Mouse (Mus musculus): ENCODE measurements around the gene 1700042G07Rik.

1700042G07Rik gene

DNA sequence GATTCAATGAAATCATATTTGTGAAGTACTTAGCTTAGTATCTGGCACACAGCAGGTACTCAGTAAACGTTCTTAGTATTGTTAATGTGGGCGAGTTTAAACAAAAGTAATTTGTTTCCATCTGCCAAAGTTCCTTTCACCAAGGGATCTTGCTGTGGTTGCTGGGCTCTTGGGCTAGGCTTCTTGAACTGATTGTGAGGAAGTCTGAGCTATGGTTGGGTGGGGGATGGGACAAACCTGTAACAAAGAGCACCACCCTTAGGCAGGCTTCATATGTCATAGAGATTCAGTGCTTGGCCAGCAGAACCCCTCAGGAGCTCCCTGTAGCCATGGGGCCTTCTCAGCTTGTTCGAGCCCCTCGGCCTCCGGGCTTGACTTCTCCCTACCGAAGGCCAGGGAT lies at the start of gene 1700042G07Rik, which contains the start of gene Gm49337:
Gene 1700042G07Rik, plus strand, starts transcription at position 301 of the 400 bp plus-strand sequence.
Gene Gm49337, plus strand, starts transcription at position 313 of the 400 bp plus-strand sequence.
- no peak for DNase-seq (ENCODE audit: low read depth, low spot score)

- DNase-seq (ENCODE audit: low read depth, low spot score) = peak; percentile 76
Measured at GRCm38 (mm10) chr4:116123602-116124519, 49.3 kb upstream of the 1700042G07Rik start, which contains the start of the genes Rad54l and Pomgnt1. Rad54l (minus strand) TSS chr4:116123690. Pomgnt1 (plus strand) TSS chr4:116123840.

GRCm38 (mm10) chr4:116125803-116126386 lies 47.3 kb upstream of the 1700042G07Rik start:
- no peak for DNase-seq (ENCODE audit: low read depth, low spot score)

DNA sequence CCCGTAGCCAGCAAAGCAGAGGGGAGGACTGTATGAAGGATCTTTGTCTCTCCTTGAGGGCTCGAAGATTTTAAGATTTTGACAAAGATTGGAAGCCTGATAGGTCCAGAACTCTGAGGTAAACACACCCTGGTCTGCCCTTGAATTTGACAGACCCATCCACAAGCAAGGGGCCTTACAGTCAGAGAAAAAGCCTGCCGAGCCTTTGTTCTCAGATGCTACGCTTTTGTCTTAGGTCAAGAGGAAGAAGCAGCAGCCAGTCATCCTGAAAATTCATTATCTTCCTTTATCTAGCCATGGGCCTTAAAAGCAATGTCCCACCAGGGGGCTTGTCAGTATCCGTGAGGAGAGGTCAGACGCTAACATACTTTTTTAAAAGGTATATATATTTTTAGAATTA lies 45.2 kb upstream of the 1700042G07Rik start:
- no peak for DNase-seq (ENCODE audit: low read depth, low spot score)

- no peak for DNase-seq (ENCODE audit: low read depth, low spot score)
Measured at GRCm38 (mm10) chr4:116133126-116133525, 40.0 kb upstream of the 1700042G07Rik start.

DNA sequence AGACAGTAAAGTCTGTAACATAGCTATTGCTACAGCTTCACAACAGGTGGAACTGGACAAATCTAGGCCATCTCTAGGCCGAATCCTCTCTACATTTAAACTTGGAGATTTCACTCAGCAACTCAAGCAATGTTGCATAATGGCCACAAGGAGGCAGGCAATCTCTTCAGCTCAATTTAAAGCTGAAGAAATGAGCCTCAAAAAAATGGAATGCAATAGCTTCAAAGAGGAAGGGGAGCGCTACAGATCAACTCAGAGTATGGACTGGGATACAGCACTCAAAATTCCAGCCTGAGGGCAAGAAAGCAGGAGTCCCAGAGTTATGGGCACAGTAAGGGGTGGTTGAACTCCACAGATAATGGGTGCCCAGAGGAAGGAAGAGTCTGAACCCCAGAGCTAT lies 38.2 kb upstream of the 1700042G07Rik start:
- DNase-seq (ENCODE audit: low read depth, low spot score) = no peak

DNA sequence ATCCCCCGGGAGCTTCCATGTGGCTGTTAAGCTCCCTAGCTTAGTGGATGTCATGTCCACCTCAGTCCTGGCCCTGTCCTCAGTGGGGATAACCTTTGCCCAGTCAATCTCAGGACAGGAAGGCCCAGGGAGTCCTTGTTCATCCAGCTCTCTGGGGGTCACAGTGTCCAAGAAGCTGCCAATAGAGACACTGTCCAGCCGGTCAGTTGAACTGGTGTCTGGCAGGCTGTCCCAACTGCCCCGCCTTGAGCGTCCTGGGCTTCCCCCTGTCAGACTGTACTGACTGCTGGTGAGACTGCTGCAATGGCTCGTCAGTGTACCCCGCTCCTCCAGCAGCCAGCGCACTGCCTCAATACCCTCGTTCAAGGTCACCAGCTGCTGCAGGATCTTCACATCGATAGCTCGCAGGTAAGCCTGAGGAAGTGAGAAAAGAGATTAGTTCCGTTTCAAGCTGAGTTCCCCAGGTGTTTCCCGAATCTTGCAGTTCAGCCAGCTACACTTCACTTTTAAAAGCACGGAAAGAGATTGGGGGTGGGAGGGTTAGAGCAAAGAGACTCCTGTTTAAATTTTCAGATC lies 35.7 kb upstream of the 1700042G07Rik start:
- DNase-seq (ENCODE audit: low read depth, low spot score) = no peak

- DNase-seq (ENCODE audit: low read depth, low spot score) = no peak
Measured at GRCm38 (mm10) chr4:116140801-116141574, 32.2 kb upstream of the 1700042G07Rik start.

DNA sequence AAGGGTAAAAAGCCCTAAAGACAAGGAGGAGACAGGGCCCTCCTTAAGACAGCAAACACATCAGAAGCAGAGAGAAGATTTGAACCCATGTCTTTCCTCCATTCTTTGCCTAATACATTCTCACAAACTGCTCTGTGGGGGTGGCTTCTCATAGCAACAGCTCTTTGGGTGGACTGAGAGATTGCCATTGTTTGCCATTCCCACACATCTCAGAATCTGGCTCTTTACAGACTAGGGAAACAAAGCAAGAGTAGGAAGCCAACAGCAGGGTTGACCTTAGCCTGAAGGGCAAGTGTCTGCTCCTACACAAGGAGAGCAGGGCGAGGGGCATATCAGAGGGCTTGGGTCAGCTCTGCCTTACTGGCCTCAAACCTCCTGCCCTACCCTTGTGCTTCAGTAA lies 31.4 kb upstream of the 1700042G07Rik start:
- DNase-seq (ENCODE audit: low read depth, low spot score) = no peak

- DNase-seq (ENCODE audit: low read depth, low spot score) = no peak
Measured at GRCm38 (mm10) chr4:116142269-116142668, 30.9 kb upstream of the 1700042G07Rik start.

DNA sequence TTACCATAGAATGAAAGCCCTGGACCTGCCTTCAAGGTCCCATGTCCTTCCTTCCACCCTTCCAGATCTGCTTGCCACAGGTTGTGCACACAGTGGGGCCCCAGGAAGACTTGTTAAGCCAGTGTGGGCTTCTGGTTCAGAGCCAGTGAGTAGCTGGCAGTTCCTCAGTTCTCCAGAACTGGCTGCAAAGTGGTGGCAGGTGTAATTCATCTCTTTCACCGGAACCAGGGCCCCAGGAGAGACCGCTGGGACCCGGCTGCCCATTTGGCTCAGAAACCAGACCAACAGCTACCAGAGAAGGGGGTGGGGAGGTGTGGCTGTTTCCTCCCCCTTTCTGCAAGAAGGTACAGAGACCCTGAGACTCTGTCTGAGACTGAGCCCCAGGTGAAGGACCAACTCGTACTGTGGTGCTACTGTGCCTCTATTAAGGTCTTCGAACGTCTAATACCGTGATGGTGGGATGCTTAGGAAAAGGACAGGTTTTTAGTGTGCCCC lies 29.8 kb upstream of the 1700042G07Rik start:
- no peak for DNase-seq (ENCODE audit: low read depth, low spot score)

DNA sequence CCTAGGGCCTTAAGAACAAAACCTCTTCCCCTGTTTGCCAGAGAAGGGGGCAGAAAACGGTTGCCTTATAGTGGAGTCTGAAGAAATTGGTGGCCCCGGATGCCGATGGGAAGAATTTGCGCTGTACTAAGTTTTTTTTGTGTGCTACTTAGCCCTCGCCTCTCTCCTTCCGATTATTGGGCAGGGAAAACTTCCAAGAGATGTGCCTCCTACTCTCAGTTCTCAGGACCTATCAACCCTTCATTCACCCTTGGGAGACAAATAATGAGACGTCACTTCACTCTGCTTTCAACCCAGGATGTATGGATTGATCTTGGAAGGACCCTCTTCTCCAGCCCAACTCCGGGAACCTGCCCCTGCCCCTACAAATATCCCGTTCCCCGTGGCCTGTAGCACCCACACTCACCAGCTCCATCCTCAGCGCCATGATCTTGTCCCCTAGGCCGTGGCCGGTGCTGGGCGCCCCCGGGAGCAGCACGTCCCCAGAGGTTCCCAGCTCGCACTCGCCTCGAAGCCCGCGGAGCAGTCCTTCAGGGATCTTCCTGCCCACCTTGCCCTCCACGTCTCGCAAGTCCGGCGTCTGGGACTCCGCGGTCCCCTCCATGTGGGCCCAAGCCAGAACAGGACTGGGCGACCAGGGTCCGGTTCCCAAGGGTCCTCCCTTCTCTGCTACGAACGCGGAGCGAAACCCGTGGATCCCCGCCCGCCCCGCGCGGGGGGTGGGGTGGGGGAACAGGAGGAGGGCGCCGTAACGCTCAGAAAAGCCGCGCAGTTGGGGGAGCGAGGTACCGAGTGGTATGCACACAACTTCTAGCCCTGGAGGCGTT lies 29.1 kb upstream of the 1700042G07Rik start:
- no peak for DNase-seq (ENCODE audit: low read depth, low spot score)

DNA sequence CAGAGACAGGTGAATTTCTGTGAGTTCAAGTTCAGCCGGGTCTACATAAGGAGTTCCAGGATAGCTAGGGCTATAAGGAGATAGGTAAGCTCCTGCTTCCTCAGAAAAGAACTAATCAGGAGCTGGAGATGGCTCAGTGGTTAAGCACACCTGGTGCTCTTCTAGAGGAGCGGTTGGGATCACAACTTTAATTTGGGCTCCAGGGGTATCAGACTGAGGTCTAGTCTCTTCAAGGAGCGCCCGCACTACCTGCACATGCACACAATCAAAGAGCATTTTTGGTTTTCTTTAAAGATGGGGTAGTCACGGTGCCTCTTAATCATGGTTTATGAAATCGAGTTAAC lies 23.4 kb upstream of the 1700042G07Rik start:
- no peak for DNase-seq (ENCODE audit: low read depth, low spot score)

DNA sequence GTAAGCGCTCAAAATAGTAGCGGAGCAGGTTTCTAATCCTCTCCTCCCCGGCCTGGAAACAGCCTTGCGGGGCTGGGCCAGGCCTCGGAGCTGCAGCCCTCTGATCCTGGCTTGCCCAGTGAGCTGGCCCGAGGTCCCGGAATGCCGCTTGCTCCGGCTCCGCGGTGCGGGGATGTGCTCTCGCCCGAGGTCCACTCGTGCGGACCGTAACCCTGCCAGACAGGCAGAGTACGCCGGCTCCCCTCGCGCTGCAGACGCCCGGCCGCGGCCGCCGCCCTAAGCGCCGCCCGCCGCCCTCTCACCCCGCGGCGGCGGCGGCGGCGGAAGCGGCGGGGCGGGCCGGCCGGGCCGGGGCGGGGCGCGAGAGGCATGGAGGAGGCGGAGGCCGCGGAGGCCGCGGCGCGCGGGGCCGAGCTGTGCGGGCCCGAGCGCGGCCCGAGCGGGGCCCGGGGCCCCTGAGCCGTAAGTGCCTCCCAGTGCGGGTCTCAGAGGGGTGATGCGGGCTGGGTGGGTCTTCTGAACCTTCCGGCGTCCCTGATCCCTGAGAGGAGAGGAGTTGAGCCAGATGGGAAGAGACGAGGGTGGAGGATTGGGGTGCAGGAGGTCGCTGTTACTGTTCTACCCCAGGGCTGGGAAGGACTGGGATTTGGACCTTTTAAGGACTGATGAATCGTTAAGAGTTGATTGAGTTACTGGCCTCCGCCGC lies 22.9 kb upstream of the 1700042G07Rik start:
- DNase-seq (ENCODE audit: low read depth, low spot score) = no peak

DNA sequence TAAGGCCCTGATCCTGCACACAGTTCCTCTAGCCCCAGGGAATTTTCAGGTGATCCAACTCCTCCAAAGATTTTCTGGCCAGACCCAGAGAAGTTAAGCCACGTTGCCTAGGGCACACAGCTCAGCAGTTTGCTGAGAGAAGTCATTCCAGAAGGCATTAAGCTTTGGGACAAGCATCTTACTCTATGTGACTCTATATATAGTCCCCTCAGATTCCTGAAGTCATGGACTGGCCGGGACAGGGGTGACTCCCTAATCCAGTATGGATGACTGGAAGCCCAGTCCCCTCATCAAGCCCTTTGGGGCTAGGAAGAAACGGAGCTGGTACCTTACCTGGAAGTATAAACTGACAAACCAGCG lies 22.3 kb upstream of the 1700042G07Rik start:
- DNase-seq (ENCODE audit: low read depth, low spot score) = no peak

DNA sequence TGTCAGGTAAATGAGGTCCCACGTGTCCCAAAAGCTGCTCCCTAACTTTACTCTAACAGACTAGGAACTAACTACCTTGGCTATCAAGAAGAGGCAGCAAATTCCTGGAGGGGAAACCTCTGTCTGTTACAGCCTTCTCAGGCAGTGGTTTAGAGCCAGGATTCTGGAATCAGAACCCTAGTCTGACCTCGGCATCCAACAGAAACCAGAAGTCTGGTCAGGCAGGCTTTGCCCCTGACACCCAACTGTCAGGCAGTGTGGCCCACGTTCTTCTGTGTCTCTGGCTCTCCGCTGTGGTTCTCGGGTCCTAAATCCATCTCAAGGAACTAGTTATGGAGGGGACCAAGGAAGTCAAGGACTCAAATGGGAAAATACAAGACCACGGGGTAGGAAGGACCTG lies 21.9 kb upstream of the 1700042G07Rik start, which contains the start of gene Lurap1:
Gene Lurap1, minus strand, starts transcription at position 101 of the 400 bp plus-strand sequence.
- DNase-seq (ENCODE audit: low read depth, low spot score) = no peak

- DNase-seq (ENCODE audit: low read depth, low spot score) = no peak
Measured at GRCm38 (mm10) chr4:116152702-116153101, 20.5 kb upstream of the 1700042G07Rik start.

- no peak for DNase-seq (ENCODE audit: low read depth, low spot score)
Measured at GRCm38 (mm10) chr4:116157882-116158281, 15.3 kb upstream of the 1700042G07Rik start.

DNA sequence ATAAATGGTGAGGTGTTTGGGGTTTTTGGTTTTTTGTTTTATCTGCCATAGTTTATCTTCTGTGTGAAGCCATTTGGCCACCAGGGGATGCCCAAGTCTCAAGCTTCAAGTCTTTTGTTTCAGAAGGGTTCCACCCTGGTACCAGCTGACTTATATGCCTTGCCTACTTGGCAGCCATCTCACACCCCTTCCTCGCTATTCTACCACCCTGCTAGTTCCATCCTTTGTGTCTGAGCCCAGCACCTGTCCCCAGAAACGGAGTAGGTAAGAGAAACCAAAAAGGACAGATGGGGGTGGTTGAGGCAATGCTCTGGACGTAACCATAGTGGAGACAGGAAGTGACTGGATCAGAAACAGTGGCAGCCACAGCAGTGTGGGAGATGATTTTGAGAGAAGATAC lies 13.3 kb upstream of the 1700042G07Rik start:
- DNase-seq (ENCODE audit: low read depth, low spot score) = no peak

- DNase-seq (ENCODE audit: low read depth, low spot score) = no peak
Measured at GRCm38 (mm10) chr4:116160769-116161168, 12.4 kb upstream of the 1700042G07Rik start.
